Mouse (Mus musculus) C2C12 (cell line): ENCODE data around the gene Tnfsf4. TPM values are rescaled to one million over a fixed set of nuclear protein-coding genes. Genes with fewer than 3 reads are reported as not detected.

ENCODE experiments used
- H3K27me3 ChIP-seq: one replicate; pipeline ENCODE4 v1.6.1; 2011; ENCODE audit not compliant: control insufficient read depth, insufficient read depth, insufficient read length
- H3K36me3 ChIP-seq: one replicate; pipeline ENCODE4 v1.6.1; 2011; ENCODE audit not compliant: control insufficient read depth, insufficient read depth
- H3K4me3 ChIP-seq: one replicate; pipeline ENCODE4 v1.5.1; 2011; ENCODE audit warnings: mild to moderate bottlenecking, control low read depth; ENCODE audit not compliant: poor library complexity, insufficient read depth, severe bottlenecking
- H3K79me2 ChIP-seq: one replicate; pipeline ENCODE4 v1.6.1; 2011; ENCODE audit not compliant: control insufficient read depth, insufficient read depth
- H3K79me3 ChIP-seq: one replicate; pipeline ENCODE4 v1.6.1; 2011; ENCODE audit warnings: low read depth, control low read depth
- H3ac ChIP-seq: one replicate; pipeline ENCODE3; 2011; ENCODE audit warnings: low read depth; ENCODE audit not compliant: control insufficient read depth, insufficient read length
- CEBPB ChIP-seq: IDR thresholded peaks from one replicate; pipeline ENCODE4 v1.6.1; 2011; ENCODE audit warnings: low read depth, mild to moderate bottlenecking, control low read depth, moderate library complexity
- CTCF ChIP-seq: IDR thresholded peaks from one replicate; pipeline ENCODE4 v1.5.1; 2011; ENCODE audit not compliant: control insufficient read depth, insufficient read depth, insufficient read length
- FOSL1 ChIP-seq: IDR thresholded peaks from one replicate; pipeline ENCODE4 v1.8.0; 2011; ENCODE audit warnings: mild to moderate bottlenecking, low read length; ENCODE audit not compliant: poor library complexity, insufficient read depth, severe bottlenecking
- MAX ChIP-seq: IDR thresholded peaks from one replicate; pipeline ENCODE4 v1.6.1; 2011; ENCODE audit warnings: mild to moderate bottlenecking, control low read depth
- MYOD1 ChIP-seq: IDR thresholded peaks from one replicate; pipeline ENCODE4 v1.6.1; 2011; ENCODE audit warnings: low read depth; ENCODE audit not compliant: control insufficient read depth, insufficient read length
- MYOG ChIP-seq: IDR thresholded peaks from one replicate; pipeline ENCODE4 v1.6.1; 2011; ENCODE audit not compliant: control insufficient read depth, insufficient read length; ENCODE audit errors: extremely low read depth
- USF1 ChIP-seq: IDR thresholded peaks from one replicate; pipeline ENCODE4 v1.6.1; 2011; ENCODE audit warnings: low read depth, mild to moderate bottlenecking, control low read depth, moderate library complexity
- polyA plus RNA-seq: library from polyadenylated mRNA; unstranded; fragments of >200 nt; fragmentation: generic; extraction: Trizol; gene quantifications from one replicate; pipeline ENCODE4 v1.2.1, GENCODE M21; 2012; ENCODE audit warnings: missing spikeins

Tnfsf4 gene
- polyA plus RNA-seq, 1 experiment: not detected

- Histone ChIP-seq H3K79me3 (no peaks in the 10 kb centered on the region), H3ac (no peak overlapping the region), H3K36me3 (no peaks in the 10 kb centered on the region), H3K4me3 (no peak overlapping the region), H3K27me3 (no peaks in the 10 kb centered on the region), H3K79me2 (no peaks in the 10 kb centered on the region)
- TF ChIP-seq CTCF (no peak), FOSL1 (no peak), CEBPB (no peak), MYOD1 (no peak), MYOG (no peak), USF1 (no peak), MAX (no peak)
Measured at GRCm38 (mm10) chr1:161427057-161427311, 31.8 kb downstream of the Tnfsf4 start.

- Histone ChIP-seq H3K79me2 (no peaks in the 10 kb centered on the region), H3K4me3 (no peak overlapping the region)
- TF ChIP-seq FOSL1: no peak
- no peak for TF ChIP-seq CEBPB
- TF ChIP-seq MYOG: no peak
- no peak for TF ChIP-seq CTCF
- no peak for TF ChIP-seq USF1
- no peak for TF ChIP-seq MYOD1
- TF ChIP-seq MAX: no peak
Measured at GRCm38 (mm10) chr1:161435781-161436180, 40.6 kb downstream of the Tnfsf4 start.

GRCm38 (mm10) chr1:161436503-161436902 lies 41.3 kb downstream of the Tnfsf4 start:
- no peak overlapping the region for H3K4me3 ChIP-seq
- H3K27me3 ChIP-seq: no peaks in the 10 kb centered on the region
- no peak for TF ChIP-seq CEBPB
- no peak for TF ChIP-seq FOSL1
- no peak for TF ChIP-seq CTCF
- TF ChIP-seq MYOD1: no peak
- no peak for TF ChIP-seq MYOG
- no peak for TF ChIP-seq MAX
- no peak for TF ChIP-seq USF1
- no peaks in the 10 kb centered on the region for H3K79me2 ChIP-seq
- no peaks in the 10 kb centered on the region for H3K36me3 ChIP-seq
- H3ac ChIP-seq: no peak overlapping the region
- H3K79me3 ChIP-seq: no peaks in the 10 kb centered on the region

More at GRCm38 (mm10) chr1:161435781-161436180, 40.6 kb downstream of the Tnfsf4 start:
- Histone ChIP-seq H3K79me3 (no peaks in the 10 kb centered on the region), H3K27me3 (no peaks in the 10 kb centered on the region), H3ac (no peak overlapping the region), H3K36me3 (no peaks in the 10 kb centered on the region)

- no peaks in the 10 kb centered on the region for H3K36me3 ChIP-seq
- no peaks in the 10 kb centered on the region for H3K79me3 ChIP-seq
- no peaks in the 10 kb centered on the region for H3K79me2 ChIP-seq
- TF ChIP-seq USF1 (no peak), MYOG (no peak)
- H3ac ChIP-seq: no peak overlapping the region
- H3K27me3 ChIP-seq: no peaks in the 10 kb centered on the region
- H3K4me3 ChIP-seq: no peak overlapping the region
Measured at GRCm38 (mm10) chr1:161444858-161445257, 49.6 kb downstream of the Tnfsf4 start.

- Histone ChIP-seq H3ac (no peak overlapping the region), H3K36me3 (no peaks in the 10 kb centered on the region), H3K79me2 (no peaks in the 10 kb centered on the region), H3K27me3 (no peaks in the 10 kb centered on the region), H3K4me3 (no peak overlapping the region), H3K79me3 (no peaks in the 10 kb centered on the region)
- no peak for TF ChIP-seq MAX
- no peak for TF ChIP-seq MYOG
- no peak for TF ChIP-seq MYOD1
- TF ChIP-seq CEBPB: no peak
- no peak for TF ChIP-seq CTCF
- TF ChIP-seq FOSL1: no peak
Measured at GRCm38 (mm10) chr1:161451683-161452245, 56.6 kb downstream of the Tnfsf4 start.

GRCm38 (mm10) chr1:161452250-161452649 lies 57.0 kb downstream of the Tnfsf4 start:
- TF ChIP-seq CEBPB: no peak
- no peak for TF ChIP-seq MYOG
- TF ChIP-seq MYOD1: no peak
- no peak for TF ChIP-seq CTCF
- TF ChIP-seq USF1: no peak
- no peak for TF ChIP-seq MAX
- TF ChIP-seq FOSL1: no peak
- H3K4me3 ChIP-seq: no peak overlapping the region

More at GRCm38 (mm10) chr1:161452250-161452649, 57.0 kb downstream of the Tnfsf4 start:
- H3K79me2 ChIP-seq: no peaks in the 10 kb centered on the region
- no peaks in the 10 kb centered on the region for H3K27me3 ChIP-seq
- H3ac ChIP-seq: no peak overlapping the region
- no peaks in the 10 kb centered on the region for H3K79me3 ChIP-seq
- H3K36me3 ChIP-seq: no peaks in the 10 kb centered on the region
